Mouse (Mus musculus) ES-E14 (cell line): Measurements from ENCODE around the gene Itpr2.

Experiments
- CHD2 ChIP-seq: IDR thresholded peaks from 2 replicates; pipeline ENCODE4 v1.6.1; 2014; ENCODE audit warnings: mild to moderate bottlenecking, low read depth, low read length, inconsistent platforms
- HCFC1 ChIP-seq: IDR thresholded peaks from 2 replicates; pipeline ENCODE4 v1.6.1; 2012; ENCODE audit warnings: low read length, inconsistent platforms, borderline replicate concordance; ENCODE audit not compliant: insufficient read depth

DNA sequence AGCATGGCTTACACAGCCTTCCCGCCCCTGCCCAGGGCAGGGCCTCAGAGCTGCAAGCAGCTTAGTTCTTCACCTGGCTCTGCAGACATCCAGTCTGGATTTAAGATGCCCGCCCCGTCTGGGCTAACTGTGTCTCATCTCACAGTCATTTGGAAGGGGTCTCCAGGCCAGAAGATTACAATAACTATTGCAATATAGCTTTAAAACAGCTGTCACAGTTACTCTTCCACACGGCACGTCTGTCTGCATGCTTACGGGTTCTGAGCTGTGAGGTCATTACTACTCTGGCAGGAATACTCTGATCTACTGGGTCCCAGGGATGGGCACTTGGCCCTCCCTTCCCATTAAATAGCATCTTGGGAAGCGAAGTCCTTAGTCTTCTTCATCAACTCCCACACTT is 393.3 kb downstream of the Itpr2 start:
- TF ChIP-seq HCFC1 (no peak), CHD2 (no peak)
